Mouse (Mus musculus) midbrain, embryonic 16.5 days (tissue): ENCODE measurements around the gene Sec61b. TPM values are rescaled to one million over a fixed set of nuclear protein-coding genes. Genes with fewer than 3 reads are reported as not detected.

Experiments
- ATAC-seq: fragments of 200-750 bp; cut with Nextera tagmentation; 2 replicates; pipeline ENCODE4 v1.8.0; 2017; ENCODE audit warnings: moderate TSS enrichment
- H3K27ac ChIP-seq: fragments of 300-500 bp; sonication (generic); 2 replicates; pipeline ENCODE4 v1.5.1; 2014; ENCODE audit warnings: mild to moderate bottlenecking, low read length, mixed read lengths
- H3K27me3 ChIP-seq: fragments of 300-500 bp; sonication (generic); 2 replicates; pipeline ENCODE4 v1.6.1; 2014; ENCODE audit warnings: low read depth, low read length, mixed read lengths; ENCODE audit not compliant: control insufficient read depth, insufficient read depth
- H3K36me3 ChIP-seq: fragments of 300-500 bp; sonication (generic); 2 replicates; pipeline ENCODE4 v1.6.1; 2014; ENCODE audit warnings: mild to moderate bottlenecking, low read length, moderate library complexity, mixed read lengths; ENCODE audit not compliant: control insufficient read depth, insufficient read depth
- H3K4me1 ChIP-seq: fragments of 300-500 bp; sonication (generic); 2 replicates; pipeline ENCODE4 v1.6.1; 2014; ENCODE audit warnings: mild to moderate bottlenecking, low read length, mixed read lengths; ENCODE audit not compliant: control insufficient read depth, insufficient read depth
- H3K4me2 ChIP-seq: fragments of 300-500 bp; sonication (generic); 2 replicates; pipeline ENCODE4 v1.6.1; 2014; ENCODE audit warnings: mild to moderate bottlenecking, low read length, mixed read lengths
- H3K4me3 ChIP-seq: fragments of 300-500 bp; sonication (generic); 2 replicates; pipeline ENCODE4 v1.5.1; 2014; ENCODE audit warnings: low read depth, mild to moderate bottlenecking, low read length, moderate library complexity, mixed read lengths
- H3K9ac ChIP-seq: fragments of 300-500 bp; sonication (generic); 2 replicates; pipeline ENCODE4 v1.6.1; 2014; ENCODE audit warnings: low read depth, low read length, mixed read lengths
- H3K9me3 ChIP-seq: fragments of 300-500 bp; sonication (generic); replicated peaks from 2 replicates; pipeline ENCODE4 v1.6.1; 2014; ENCODE audit warnings: mild to moderate bottlenecking, low read length, mixed read lengths; ENCODE audit not compliant: control insufficient read depth, poor library complexity, severe bottlenecking
- WGBS: fragments of 180-500 bp; shearing (Covaris S2); extraction: QIAGEN DNeasy Blood & Tissue Kit; methylation state at CpG from one replicate; pipeline ENCODE4 v1.1.7; 2014; 5-methylcytosine and 5-hydroxymethylcytosine counted together
- polyA plus RNA-seq: library from polyadenylated mRNA; unstranded; fragments of >200 nt; fragmentation: Nextera tagmentation; extraction: Ambion mirVana; gene quantifications from 2 replicates; pipeline ENCODE4 v1.2.1, GENCODE M21; 2015

Sec61b gene
- polyA plus RNA-seq, 1 experiment from 2014 or later: 241 TPM

DNA sequence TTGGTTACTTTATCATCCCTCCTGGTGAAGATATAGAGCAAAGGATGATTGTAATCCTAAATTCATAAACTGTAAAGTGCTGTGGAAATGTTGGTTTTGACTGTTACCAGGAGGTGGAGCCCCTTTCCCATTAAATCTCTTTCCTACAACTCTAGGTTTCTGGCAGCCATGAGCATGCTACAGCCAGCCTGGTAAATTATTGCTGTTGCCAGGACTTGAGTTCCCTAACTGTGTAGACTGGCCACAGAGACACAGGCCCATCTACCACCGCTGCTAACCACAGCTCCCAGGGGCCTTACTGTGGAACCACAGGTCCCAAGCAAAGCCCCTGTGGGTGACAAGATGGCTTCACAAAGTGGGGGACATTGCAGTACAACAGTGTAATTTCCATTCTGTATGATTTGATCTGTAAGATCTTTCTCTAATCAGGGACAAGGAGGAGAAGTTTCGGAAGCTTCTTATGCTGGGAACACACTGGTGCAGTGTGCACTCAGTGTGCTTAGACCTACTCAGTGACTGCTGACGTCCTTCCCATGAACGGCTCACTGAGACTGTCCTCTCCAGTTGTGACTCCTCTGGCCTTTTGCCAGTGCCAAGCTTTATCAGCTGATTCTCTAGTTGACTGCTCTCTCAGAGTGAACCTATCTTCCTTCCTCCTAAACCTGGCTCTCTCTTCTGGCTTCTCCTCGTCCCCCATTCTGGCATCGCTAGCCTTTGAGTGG, 47.6 kb downstream of the Sec61b start:
- no peak overlapping the region for H3K4me3 ChIP-seq
- no peak overlapping the region for H3K27ac ChIP-seq
- no peaks in the 10 kb centered on the region for H3K9me3 ChIP-seq
- no peak overlapping the region for H3K9ac ChIP-seq
- no peak overlapping the region for H3K4me2 ChIP-seq
- 79% methylated on average over 6 of the region's 6 CpGs for WGBS
- no peaks in the 10 kb centered on the region for H3K27me3 ChIP-seq
- ATAC-seq: peak; percentile 78
- H3K36me3 ChIP-seq: no peaks in the 10 kb centered on the region
- peaks cover 4% of the 10 kb centered on the region; the same call in 1 of the 2 replicates for H3K4me1 ChIP-seq

DNA sequence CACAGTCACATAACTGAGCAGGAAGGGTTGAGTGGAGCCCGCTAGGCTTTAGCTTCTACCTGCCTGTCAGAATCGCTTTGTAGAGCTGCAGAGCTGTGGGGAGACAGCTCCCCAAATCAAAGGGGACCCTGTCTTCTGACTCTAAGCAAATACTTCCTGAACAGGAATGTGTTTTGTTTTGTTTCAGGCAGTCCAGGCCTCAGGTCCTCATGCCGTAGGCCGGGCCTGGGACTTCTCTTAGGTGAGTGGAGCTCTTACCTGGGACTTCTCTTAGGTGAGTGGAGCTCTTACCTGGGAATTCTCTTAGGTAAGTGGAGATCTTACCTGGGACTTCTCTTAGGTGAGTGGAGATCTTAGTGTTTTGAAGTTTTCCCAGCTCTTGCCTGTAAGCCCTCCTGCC, 55.4 kb downstream of the Sec61b start:
- Histone ChIP-seq H3K36me3 (no peaks in the 10 kb centered on the region), H3K4me1 (no peaks in the 10 kb centered on the region), H3K4me3 (no peak overlapping the region), H3K27me3 (no peaks in the 10 kb centered on the region), H3K9me3 (no peaks in the 10 kb centered on the region), H3K4me2 (no peak overlapping the region), H3K27ac (no peak overlapping the region), H3K9ac (no peak overlapping the region)
- WGBS: 94% methylated on average over 4 of the region's 4 CpGs
- no peak for ATAC-seq

Other genes starting within 250 kb of the Sec61b start
- 30.2 and 37.8 TPM in 2 replicates for gene Tgfbr1, start 121.4 kb upstream of the Sec61b start, polyA plus RNA-seq
- 341 and 347 TPM in 2 replicates for gene Alg2, start 325 bp upstream of the Sec61b start, polyA plus RNA-seq